In the genomic region with DNA sequence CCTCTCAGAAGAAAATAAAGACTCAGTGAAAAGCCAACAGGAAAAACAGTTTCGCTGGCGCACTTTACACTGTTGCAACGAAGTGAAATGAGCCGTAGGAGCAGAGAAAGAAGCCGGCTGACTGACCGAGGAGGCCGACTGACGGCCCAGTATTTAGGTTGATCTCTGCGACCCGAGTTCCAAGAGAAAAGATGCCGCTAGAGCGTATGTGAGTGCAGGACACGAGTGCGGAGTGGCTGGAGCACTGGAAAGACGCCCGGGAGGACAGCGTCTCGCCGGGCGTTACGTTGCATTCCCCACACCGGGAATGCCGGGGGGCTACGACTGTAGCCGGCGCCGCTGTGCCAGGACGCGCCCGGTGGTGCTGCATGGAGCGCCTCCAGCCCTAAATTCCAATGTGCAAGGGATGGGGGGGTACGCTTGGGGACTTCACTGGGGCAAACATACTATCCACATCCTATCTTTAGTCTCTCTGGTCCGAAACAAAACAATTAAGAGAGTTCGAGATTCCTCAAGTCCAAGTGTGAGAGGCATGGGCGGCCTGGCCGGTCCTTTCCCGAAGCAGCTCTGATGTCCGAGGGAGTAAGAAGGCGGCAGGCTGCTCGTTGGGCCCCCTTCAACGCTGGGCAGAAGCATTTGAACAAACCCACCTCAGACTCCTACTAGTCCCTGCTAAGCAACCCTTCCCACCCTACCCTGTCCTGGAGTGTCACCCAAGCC, we compare ENCODE assay signal across 8 mouse cellular contexts. TPM values are rescaled to one million over a fixed set of nuclear protein-coding genes. Genes with fewer than 3 reads are reported as not detected.
A peak's percentile ranks its signal among the peaks of the same experiment; 100 is the strongest.
DNase-seq lines count a peak whose midpoint lies in the region; ATAC-seq and TF ChIP-seq lines count a peak whose summit lies in the region.

No protein-coding gene starts in this region.

- ATAC-seq in Patski, result peak; percentile 23
- ATAC-seq in forebrain, postnatal 0 days, result no peak; the same call in 1 of the 2 replicates
- ATAC-seq in intestine, postnatal 0 days, result peak; percentile 12
- ATAC-seq in lung, embryonic 16.5 days (ENCODE audit: low read depth), result no peak

- in situ Hi-C loops in Patski (cut with MboI; ENCODE audit: low pct_unique_long_range_greater_than_20kb), result no loop called here

- H3K4me3 ChIP-seq in forebrain, postnatal 0 days (ENCODE audit: low read depth, low read length), result peak overlapping the region; percentile 41
- peak overlapping the region; percentile 59 for H3K4me3 ChIP-seq in intestine, postnatal 0 days (ENCODE audit: low read depth, low read length)
- H3K4me3 ChIP-seq in lung, embryonic 16.5 days (ENCODE audit: low read length), result peak overlapping the region; percentile 75

- no peaks in the 10 kb centered on the region for H3K36me3 ChIP-seq in forebrain, postnatal 0 days (ENCODE audit: insufficient read depth)
- H3K36me3 ChIP-seq in intestine, postnatal 0 days (ENCODE audit: control insufficient read depth, insufficient read depth), result no peaks in the 10 kb centered on the region
- H3K36me3 ChIP-seq in lung, embryonic 16.5 days (ENCODE audit: control insufficient read depth, insufficient read depth, low read length), result no peaks in the 10 kb centered on the region

- H3K27ac ChIP-seq in forebrain, postnatal 0 days (ENCODE audit: low read depth, low read length), result no peak overlapping the region
- peak overlapping the region; percentile 62 for H3K27ac ChIP-seq in intestine, postnatal 0 days (ENCODE audit: low read depth, low read length)
- peak overlapping the region; percentile 98 for H3K27ac ChIP-seq in lung, embryonic 16.5 days (ENCODE audit: low read length)

- H3K9ac ChIP-seq in forebrain, postnatal 0 days, result 0 out of 2 replicates have a peak overlapping the region, but pooled peaks have one; percentile 22
- H3K9ac ChIP-seq in intestine, postnatal 0 days (ENCODE audit: low read depth, low read length), result peak overlapping the region; percentile 50
- peak overlapping the region; percentile 88 for H3K9ac ChIP-seq in lung, embryonic 16.5 days (ENCODE audit: low read length)

- peaks cover 86% of the 10 kb centered on the region for H3K27me3 ChIP-seq in Patski
- peaks cover 70% of the 10 kb centered on the region for H3K27me3 ChIP-seq in forebrain, postnatal 0 days (ENCODE audit: insufficient read depth, low read length)
- H3K27me3 ChIP-seq in intestine, postnatal 0 days (replicated peaks; ENCODE audit: control insufficient read depth, insufficient read depth, low read length), result peaks cover 85% of the 10 kb centered on the region
- peaks cover 8% of the 10 kb centered on the region for H3K27me3 ChIP-seq in lung, embryonic 16.5 days (ENCODE audit: control insufficient read depth, insufficient read depth, low read depth, low read length)

- CTCF ChIA-PET in Patski (lab: Charles Lee), result interaction anchor here (1.0 to 1.8 kb wide), 4 partner anchors 12 to 505 kb away, joined by 4 read pairs; no protein-coding TSS in a partner anchor

- POLR2A ChIA-PET in Patski (lab: Charles Lee), result no interaction called here

- H3K4me1 ChIP-seq in forebrain, postnatal 0 days (ENCODE audit: insufficient read depth), result no peaks in the 10 kb centered on the region
- H3K4me1 ChIP-seq in intestine, postnatal 0 days (replicated peaks; ENCODE audit: control insufficient read depth, insufficient read depth, low read length), result 0 out of 2 replicates have a peak, but pooled peaks cover 4% of the 10 kb centered on the region
- peaks cover 16% of the 10 kb centered on the region for H3K4me1 ChIP-seq in lung, embryonic 16.5 days (replicated peaks; ENCODE audit: control insufficient read depth, insufficient read depth, low read length)

- no peak for TF ChIP-seq CTCF in Patski (IDR thresholded peaks at IDR 0.05)
- TF ChIP-seq CTCF in forebrain, postnatal 0 days (IDR thresholded peaks at IDR 0.05; ENCODE audit: low read depth), result no peak
- no peak for TF ChIP-seq CTCF in intestine, postnatal 0 days (IDR thresholded peaks at IDR 0.05; ENCODE audit: low read depth)

- H3K4me2 ChIP-seq in forebrain, postnatal 0 days (ENCODE audit: low read depth), result peak overlapping the region; percentile 76
- peak overlapping the region; percentile 88 for H3K4me2 ChIP-seq in intestine, postnatal 0 days (replicated peaks; ENCODE audit: low read depth)
- H3K4me2 ChIP-seq in lung, embryonic 16.5 days (ENCODE audit: low read depth, low read length), result peak overlapping the region; percentile 77

- H3K9me3 ChIP-seq in forebrain, postnatal 0 days (ENCODE audit: low read length), result no peaks in the 10 kb centered on the region
- no peaks in the 10 kb centered on the region for H3K9me3 ChIP-seq in intestine, postnatal 0 days (ENCODE audit: control insufficient read depth)
- no peaks in the 10 kb centered on the region for H3K9me3 ChIP-seq in lung, embryonic 16.5 days (ENCODE audit: control insufficient read depth, low read length)

- 1% methylated on average over 41 of the region's 41 CpGs for WGBS in forebrain, postnatal 0 days
- under 1% methylated on average over 41 of the region's 41 CpGs for WGBS in intestine, postnatal 0 days
- WGBS in lung, embryonic 16.5 days, result under 1% methylated on average over 40 of the region's 41 CpGs

- DNase-seq in adrenal gland, adult (ENCODE audit: inconsistent age in 2 of 2, low spot score in 1 of 2), result peak; percentile 22 to 70
- DNase-seq in adrenal gland, adult 8-10 months, result no peak
- no peak for DNase-seq in Patski (ENCODE audit: low read depth, low spot score)
- DNase-seq in forebrain, postnatal 0 days, result peak; percentile 65
- peak; percentile 11 for DNase-seq in testis, postnatal 14 days (ENCODE audit: low spot score)
- DNase-seq in c-Kit-positive CD71-positive TER-119-positive erythroid progenitor cells, embryonic 14.5 days (ENCODE audit: low spot score), result no peak

RNA-seq across cellular contexts. Expression of a gene that starts 40.1 kb away (rescaled TPM):
- 1 to 10 TPM; 5.9 to 8.9 (median 6.3) TPM for total RNA-seq in adrenal gland, adult 8-10 months (2022)
- polyA plus RNA-seq in Patski (2021), result 18.4 TPM
- total RNA-seq in forebrain, postnatal 0 days (2014; rRNA removed), result 3.2 and 3.9 TPM in 2 replicates
- 1.9 TPM in 2 replicates for polyA plus RNA-seq in forebrain, postnatal 0 days (2015; fragmentation: Nextera tagmentation; extraction: Ambion mirVana)
- 7.7 and 9.4 TPM in 2 replicates for polyA plus RNA-seq in intestine, postnatal 0 days (2015; fragmentation: Nextera tagmentation; extraction: Ambion mirVana)
- polyA plus RNA-seq in lung, embryonic 16.5 days (2015; fragmentation: Nextera tagmentation; extraction: Ambion mirVana), result 69.5 and 73.4 TPM in 2 replicates

Comparison
In these comparisons a context has a peak if more than half of its experiments do, and no peak if none do; other contexts are left out.
1. DNase-seq: peak in adrenal gland, adult (2 of 2), forebrain, postnatal 0 days (single experiment) and testis, postnatal 14 days (single experiment); none in adrenal gland, adult 8-10 months (single experiment), Patski (single experiment) and c-Kit-positive CD71-positive TER-119-positive erythroid progenitor cells, embryonic 14.5 days (single experiment).
2. ATAC-seq: peak in Patski (single experiment) and intestine, postnatal 0 days (single experiment); none in forebrain, postnatal 0 days (single experiment) and lung, embryonic 16.5 days (single experiment).
3. H3K9ac ChIP-seq: peak in every context shown above with its lines; median percentile 88 in lung, embryonic 16.5 days; 50 in intestine, postnatal 0 days; 22 in forebrain, postnatal 0 days.
4. Peak in every context shown above with its lines, with median percentiles within 50 percentile points of each other: H3K4me2 ChIP-seq and H3K4me3 ChIP-seq.